Mouse (Mus musculus) kidney, adult 2 months (tissue): ENCODE results near the gene Sfrp5.

Source experiments
- CTCF ChIP-seq: fragments of 200-500 bp; conservative IDR thresholded peaks from 2 replicates; pipeline ENCODE4 v1.5.1; 2011; ENCODE audit warnings: low read depth, mild to moderate bottlenecking, control low read depth, low read length, moderate library complexity, mixed read lengths; ENCODE audit not compliant: insufficient read depth, insufficient read length
- POLR2A ChIP-seq: fragments of 200-500 bp; IDR thresholded peaks from one replicate; pipeline ENCODE4 v1.6.1; 2011; ENCODE audit warnings: low read depth, low read length, control low read depth

GRCm38 (mm10) chr19:42157493-42158237 is 44.4 kb downstream of the Sfrp5 start:
- TF ChIP-seq CTCF (no peak), POLR2A (no peak)
